Mouse (Mus musculus): Measurements from ENCODE around the gene Cdx2. TPM values are rescaled to one million over a fixed set of nuclear protein-coding genes. Genes with fewer than 3 reads are reported as not detected.

Cdx2 gene
- polyA plus RNA-seq, 1 experiment, result not detected

- no peak overlapping the region for H3ac ChIP-seq (ENCODE audit: control insufficient read depth, insufficient read length, low read depth)
- no peak overlapping the region for H3K4me3 ChIP-seq (ENCODE audit: insufficient read depth, poor library complexity, severe bottlenecking)
- TF ChIP-seq FOSL1 (IDR thresholded peaks at IDR 0.05; ENCODE audit: insufficient read depth, low read length, poor library complexity, severe bottlenecking), result no peak
- no peak for TF ChIP-seq CTCF (IDR thresholded peaks at IDR 0.05; ENCODE audit: control insufficient read depth, insufficient read depth, insufficient read length)
- TF ChIP-seq MYOG (IDR thresholded peaks at IDR 0.05; ENCODE audit: control insufficient read depth, extremely low read depth, insufficient read length), result no peak
- TF ChIP-seq USF1 (IDR thresholded peaks at IDR 0.05; ENCODE audit: low read depth), result no peak
- no peak for TF ChIP-seq MAX (IDR thresholded peaks at IDR 0.05)
- no peak for TF ChIP-seq MYOD1 (IDR thresholded peaks at IDR 0.05; ENCODE audit: control insufficient read depth, insufficient read length, low read depth)
- TF ChIP-seq CEBPB (IDR thresholded peaks at IDR 0.05; ENCODE audit: low read depth), result no peak
- H3K79me3 ChIP-seq (ENCODE audit: low read depth), result no peaks in the 10 kb centered on the region
- no peaks in the 10 kb centered on the region for H3K36me3 ChIP-seq (ENCODE audit: control insufficient read depth, insufficient read depth)
- H3K79me2 ChIP-seq (ENCODE audit: control insufficient read depth, insufficient read depth), result no peaks in the 10 kb centered on the region
- peaks cover 80% of the 10 kb centered on the region for H3K27me3 ChIP-seq (ENCODE audit: control insufficient read depth, insufficient read depth, insufficient read length)
These were observed 322 bp upstream of the Cdx2 start for GRCm38 (mm10) chr5:147307398-147307785.

- H3K79me2 ChIP-seq (ENCODE audit: control insufficient read depth, insufficient read depth), result no peaks in the 10 kb centered on the region
- H3K4me3 ChIP-seq (ENCODE audit: insufficient read depth, poor library complexity, severe bottlenecking), result no peak overlapping the region
- TF ChIP-seq USF1 (IDR thresholded peaks at IDR 0.05; ENCODE audit: low read depth), result no peak
- TF ChIP-seq MAX (IDR thresholded peaks at IDR 0.05), result no peak
- no peak for TF ChIP-seq CEBPB (IDR thresholded peaks at IDR 0.05; ENCODE audit: low read depth)
- no peak for TF ChIP-seq CTCF (IDR thresholded peaks at IDR 0.05; ENCODE audit: control insufficient read depth, insufficient read depth, insufficient read length)
- TF ChIP-seq MYOG (IDR thresholded peaks at IDR 0.05; ENCODE audit: control insufficient read depth, extremely low read depth, insufficient read length), result no peak
- no peak for TF ChIP-seq FOSL1 (IDR thresholded peaks at IDR 0.05; ENCODE audit: insufficient read depth, low read length, poor library complexity, severe bottlenecking)
- no peak for TF ChIP-seq MYOD1 (IDR thresholded peaks at IDR 0.05; ENCODE audit: control insufficient read depth, insufficient read length, low read depth)
- H3K27me3 ChIP-seq (ENCODE audit: control insufficient read depth, insufficient read depth, insufficient read length), result peaks cover 93% of the 10 kb centered on the region
- no peaks in the 10 kb centered on the region for H3K36me3 ChIP-seq (ENCODE audit: control insufficient read depth, insufficient read depth)
- H3ac ChIP-seq (ENCODE audit: control insufficient read depth, insufficient read length, low read depth), result no peak overlapping the region
- no peaks in the 10 kb centered on the region for H3K79me3 ChIP-seq (ENCODE audit: low read depth)
These were observed 1.0 kb downstream of the Cdx2 start for GRCm38 (mm10) chr5:147305856-147306637.

DNA sequence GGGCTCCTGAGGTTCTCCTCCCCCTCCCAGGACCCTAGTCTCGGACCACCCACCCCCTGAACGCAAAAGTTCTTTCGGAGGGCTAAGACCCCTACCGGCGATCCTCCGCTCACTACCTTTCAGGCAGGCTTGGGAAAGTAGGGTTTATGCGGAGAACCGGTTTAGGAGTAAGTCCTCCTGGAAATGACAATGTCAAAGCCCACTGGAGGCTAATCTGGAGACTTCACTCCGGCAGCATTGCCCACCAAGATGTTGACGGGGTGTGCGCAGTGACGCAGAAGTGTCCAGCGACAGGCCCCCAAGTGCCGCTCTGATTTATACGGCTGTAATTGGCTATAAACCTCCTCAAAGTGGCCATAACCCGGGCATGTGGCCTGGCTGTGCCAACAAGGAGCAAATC, 1.9 kb downstream of the Cdx2 start:
- no peaks in the 10 kb centered on the region for H3K79me2 ChIP-seq (ENCODE audit: control insufficient read depth, insufficient read depth)
- H3ac ChIP-seq (ENCODE audit: control insufficient read depth, insufficient read length, low read depth), result no peak overlapping the region
- no peak overlapping the region for H3K4me3 ChIP-seq (ENCODE audit: insufficient read depth, poor library complexity, severe bottlenecking)
- peaks cover 96% of the 10 kb centered on the region for H3K27me3 ChIP-seq (ENCODE audit: control insufficient read depth, insufficient read depth, insufficient read length)
- H3K79me3 ChIP-seq (ENCODE audit: low read depth), result no peaks in the 10 kb centered on the region
- no peaks in the 10 kb centered on the region for H3K36me3 ChIP-seq (ENCODE audit: control insufficient read depth, insufficient read depth)
- no peak for TF ChIP-seq CTCF (IDR thresholded peaks at IDR 0.05; ENCODE audit: control insufficient read depth, insufficient read depth, insufficient read length)
- TF ChIP-seq MYOD1 (IDR thresholded peaks at IDR 0.05; ENCODE audit: control insufficient read depth, insufficient read length, low read depth), result no peak
- TF ChIP-seq FOSL1 (IDR thresholded peaks at IDR 0.05; ENCODE audit: insufficient read depth, low read length, poor library complexity, severe bottlenecking), result no peak
- no peak for TF ChIP-seq USF1 (IDR thresholded peaks at IDR 0.05; ENCODE audit: low read depth)
- TF ChIP-seq MYOG (IDR thresholded peaks at IDR 0.05; ENCODE audit: control insufficient read depth, extremely low read depth, insufficient read length), result no peak
- TF ChIP-seq MAX (IDR thresholded peaks at IDR 0.05), result no peak
- TF ChIP-seq CEBPB (IDR thresholded peaks at IDR 0.05; ENCODE audit: low read depth), result no peak

DNA sequence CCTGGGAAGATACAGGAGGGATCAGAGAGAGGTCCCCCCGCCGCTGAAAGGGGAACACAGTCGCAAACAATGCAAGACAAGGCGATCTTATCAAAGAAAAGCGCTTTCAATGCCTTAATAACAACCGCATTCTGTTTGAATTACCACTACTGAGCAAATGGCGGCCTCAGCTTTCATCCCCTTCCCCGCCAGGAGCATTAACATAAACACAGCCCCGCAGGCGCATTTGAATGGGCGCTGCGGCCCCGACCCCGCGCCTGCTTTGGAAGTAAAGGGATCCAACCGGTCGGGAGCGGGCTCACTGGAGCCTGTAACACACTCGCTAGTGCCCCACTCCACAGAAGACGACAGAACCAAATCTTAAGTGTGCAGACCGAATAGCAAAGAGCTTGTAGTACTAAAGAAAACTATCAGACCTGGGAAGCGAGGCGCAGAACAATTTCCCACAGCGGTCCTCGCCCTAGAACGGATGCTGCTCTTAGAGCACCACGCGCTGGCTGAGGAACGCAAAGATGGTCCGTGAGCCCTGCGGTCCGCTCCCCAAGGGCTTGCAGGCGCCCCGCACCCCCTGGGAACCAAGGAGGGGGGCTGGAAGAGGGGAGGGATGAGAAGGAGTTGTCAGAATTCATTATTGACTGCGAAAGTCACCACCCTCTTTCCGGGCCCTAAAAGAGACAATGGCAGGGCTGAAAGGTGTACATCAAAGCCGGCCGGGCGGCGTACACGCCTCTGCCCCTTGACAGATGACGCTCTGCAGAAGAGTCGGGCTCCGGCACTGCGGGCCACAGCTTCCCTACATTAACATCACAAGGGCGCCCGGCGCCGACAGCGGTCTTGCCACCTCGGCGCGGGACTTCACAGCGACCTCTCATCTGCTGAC, 2.6 kb downstream of the Cdx2 start:
- no peak overlapping the region for H3K4me3 ChIP-seq (ENCODE audit: insufficient read depth, poor library complexity, severe bottlenecking)
- no peak for TF ChIP-seq FOSL1 (IDR thresholded peaks at IDR 0.05; ENCODE audit: insufficient read depth, low read length, poor library complexity, severe bottlenecking)
- TF ChIP-seq MYOD1 (IDR thresholded peaks at IDR 0.05; ENCODE audit: control insufficient read depth, insufficient read length, low read depth), result no peak
- TF ChIP-seq CEBPB (IDR thresholded peaks at IDR 0.05; ENCODE audit: low read depth), result no peak
- TF ChIP-seq USF1 (IDR thresholded peaks at IDR 0.05; ENCODE audit: low read depth), result no peak
- no peak for TF ChIP-seq MYOG (IDR thresholded peaks at IDR 0.05; ENCODE audit: control insufficient read depth, extremely low read depth, insufficient read length)
- TF ChIP-seq CTCF (IDR thresholded peaks at IDR 0.05; ENCODE audit: control insufficient read depth, insufficient read depth, insufficient read length), result no peak
- TF ChIP-seq MAX (IDR thresholded peaks at IDR 0.05), result no peak
- no peaks in the 10 kb centered on the region for H3K79me2 ChIP-seq (ENCODE audit: control insufficient read depth, insufficient read depth)
- H3K79me3 ChIP-seq (ENCODE audit: low read depth), result no peaks in the 10 kb centered on the region
- no peaks in the 10 kb centered on the region for H3K36me3 ChIP-seq (ENCODE audit: control insufficient read depth, insufficient read depth)
- no peak overlapping the region for H3ac ChIP-seq (ENCODE audit: control insufficient read depth, insufficient read length, low read depth)
- peaks cover 98% of the 10 kb centered on the region for H3K27me3 ChIP-seq (ENCODE audit: control insufficient read depth, insufficient read depth, insufficient read length)

GRCm38 (mm10) chr5:147302746-147303400, 4.2 kb downstream of the Cdx2 start:
- peaks cover 84% of the 10 kb centered on the region for H3K27me3 ChIP-seq (ENCODE audit: control insufficient read depth, insufficient read depth, insufficient read length)
- H3K79me2 ChIP-seq (ENCODE audit: control insufficient read depth, insufficient read depth), result no peaks in the 10 kb centered on the region
- TF ChIP-seq MYOD1 (IDR thresholded peaks at IDR 0.05; ENCODE audit: control insufficient read depth, insufficient read length, low read depth) (no peak), MAX (IDR thresholded peaks at IDR 0.05) (no peak), FOSL1 (IDR thresholded peaks at IDR 0.05; ENCODE audit: insufficient read depth, low read length, poor library complexity, severe bottlenecking) (no peak), CEBPB (IDR thresholded peaks at IDR 0.05; ENCODE audit: low read depth) (no peak), CTCF (IDR thresholded peaks at IDR 0.05; ENCODE audit: control insufficient read depth, insufficient read depth, insufficient read length) (no peak), MYOG (IDR thresholded peaks at IDR 0.05; ENCODE audit: control insufficient read depth, extremely low read depth, insufficient read length) (no peak), USF1 (IDR thresholded peaks at IDR 0.05; ENCODE audit: low read depth) (no peak)
- H3K36me3 ChIP-seq (ENCODE audit: control insufficient read depth, insufficient read depth), result no peaks in the 10 kb centered on the region
- no peak overlapping the region for H3ac ChIP-seq (ENCODE audit: control insufficient read depth, insufficient read length, low read depth)
- no peak overlapping the region for H3K4me3 ChIP-seq (ENCODE audit: insufficient read depth, poor library complexity, severe bottlenecking)
- no peaks in the 10 kb centered on the region for H3K79me3 ChIP-seq (ENCODE audit: low read depth)
